Mouse (Mus musculus) Patski (cell line): ENCODE measurements around the gene Pex7. TPM values are rescaled to one million over a fixed set of nuclear protein-coding genes. Genes with fewer than 3 reads are reported as not detected.

ENCODE experiments used
- ATAC-seq: fragments of 100-300 bp; one replicate; pipeline ENCODE4 v1.8.0; 2021
- CTCF ChIA-PET: fragments of 350-600 bp; sonication (Branson Sonifier 250); formaldehyde crosslinking; loops from one replicate; lab custom pipeline; 2022; ENCODE audit warnings: inconsistent platforms; lab: Charles Lee
- POLR2A ChIA-PET: fragments of 350-600 bp; sonication (Branson Sonifier 250); formaldehyde crosslinking; loops from one replicate; lab custom pipeline; 2022; ENCODE audit warnings: antibody characterized with exemption, inconsistent platforms; lab: Charles Lee
- DNase-seq: peaks from one replicate; pipeline ENCODE4 v3.0.0-alpha.2; 2011; ENCODE audit warnings: low read depth, low spot score
- H3K27me3 ChIP-seq: fragments of 371-371 bp; one replicate; pipeline ENCODE4 v1.5.1; 2021
- CTCF ChIP-seq: fragments of 100-300 bp; IDR thresholded peaks from one replicate; pipeline ENCODE4 v1.5.1; 2021
- in situ Hi-C: fragments of 300-500 bp; cut with MboI; formaldehyde crosslinking; loops from 3 replicates; pipeline ENCODE4 v1.11.1; 2018; ENCODE audit warnings: low pct_unique_long_range_greater_than_20kb, mixed read lengths
- polyA plus RNA-seq: library from polyadenylated mRNA; unstranded; gene quantifications from one replicate; pipeline ENCODE4 v1.2.3, GENCODE M21; 2021

Gene Pex7
- polyA plus RNA-seq, 1 experiment from 2014 or later, result 43.4 TPM

- TF ChIP-seq CTCF, result no peak
- ATAC-seq (no peak), DNase-seq (no peak)
- in situ Hi-C loops, result no loop called here
- peaks cover 35% of the 10 kb centered on the region for H3K27me3 ChIP-seq
- POLR2A ChIA-PET, result no interaction called here
- CTCF ChIA-PET, result interaction anchor here (1.1 to 1.9 kb wide), 2 partner anchors 9 to 17 kb away, joined by 4 to 7 read pairs; no protein-coding TSS in a partner anchor
Observed at GRCm38 (mm10) chr10:19853609-19854008, 53.9 kb downstream of the Pex7 start.

GRCm38 (mm10) chr10:19852776-19853175, 54.7 kb downstream of the Pex7 start:
- ATAC-seq (no peak), DNase-seq (no peak)
- in situ Hi-C loops, result no loop called here
- H3K27me3 ChIP-seq, result peaks cover 43% of the 10 kb centered on the region
- CTCF ChIA-PET, result interaction anchor here (1.1 to 1.9 kb wide), 2 partner anchors 9 to 18 kb away, joined by 4 to 7 read pairs; no protein-coding TSS in a partner anchor
- POLR2A ChIA-PET, result no interaction called here
- TF ChIP-seq CTCF, result no peak

- DNase-seq, result no peak
- peaks cover 44% of the 10 kb centered on the region for H3K27me3 ChIP-seq
- ATAC-seq, result peak; percentile 41
- ChIA-PET CTCF (no interaction called here), POLR2A (interaction anchor here (0.6 kb wide), 1 partner anchor 837 kb away, joined by 4 read pairs; no protein-coding TSS in a partner anchor)
- TF ChIP-seq CTCF, result no peak
- in situ Hi-C loops, result no loop called here
Observed at GRCm38 (mm10) chr10:19850998-19851691, 56.3 kb downstream of the Pex7 start, which contains the start of gene Slc35d3. Gene Slc35d3, minus strand, starts transcription at chr10:19851459.

- ChIA-PET POLR2A (no interaction called here), CTCF (no interaction called here)
- ATAC-seq (peak; percentile 10), DNase-seq (no peak)
- TF ChIP-seq CTCF, result no peak
- in situ Hi-C loops, result no loop called here
- H3K27me3 ChIP-seq, result peaks cover 44% of the 10 kb centered on the region
Observed at GRCm38 (mm10) chr10:19850544-19850997, 56.9 kb downstream of the Pex7 start.

GRCm38 (mm10) chr10:19849771-19850365, 57.6 kb downstream of the Pex7 start:
- CTCF ChIA-PET, result no interaction called here
- TF ChIP-seq CTCF, result no peak
- POLR2A ChIA-PET, result no interaction called here
- in situ Hi-C loops, result no loop called here
- DNase-seq, result no peak
- peaks cover 44% of the 10 kb centered on the region for H3K27me3 ChIP-seq
- ATAC-seq, result no peak

- no peak for TF ChIP-seq CTCF
- DNase-seq, result no peak
- no peak for ATAC-seq
- CTCF ChIA-PET, result no interaction called here
- in situ Hi-C loops, result no loop called here
- peaks cover 44% of the 10 kb centered on the region for H3K27me3 ChIP-seq
- POLR2A ChIA-PET, result no interaction called here
Observed at GRCm38 (mm10) chr10:19848928-19849770, 58.3 kb downstream of the Pex7 start.

- ATAC-seq (no peak), DNase-seq (no peak)
- ChIA-PET CTCF (no interaction called here), POLR2A (no interaction called here)
- no peak for TF ChIP-seq CTCF
- in situ Hi-C loops, result no loop called here
- H3K27me3 ChIP-seq, result peaks cover 31% of the 10 kb centered on the region
Observed at GRCm38 (mm10) chr10:19839836-19840235, 67.7 kb downstream of the Pex7 start.

- ATAC-seq (no peak), DNase-seq (no peak)
- H3K27me3 ChIP-seq, result peaks cover 40% of the 10 kb centered on the region
- in situ Hi-C loops, result no loop called here
- ChIA-PET CTCF (no interaction called here), POLR2A (no interaction called here)
- TF ChIP-seq CTCF, result no peak
Observed at GRCm38 (mm10) chr10:19835887-19836710, 71.4 kb downstream of the Pex7 start.

GRCm38 (mm10) chr10:19834222-19834621, 73.3 kb downstream of the Pex7 start:
- TF ChIP-seq CTCF, result no peak
- in situ Hi-C loops, result no loop called here
- CTCF ChIA-PET, result no interaction called here
- ATAC-seq (no peak), DNase-seq (no peak)
- POLR2A ChIA-PET, result no interaction called here
- H3K27me3 ChIP-seq, result peaks cover 35% of the 10 kb centered on the region
